In the genomic region with DNA sequence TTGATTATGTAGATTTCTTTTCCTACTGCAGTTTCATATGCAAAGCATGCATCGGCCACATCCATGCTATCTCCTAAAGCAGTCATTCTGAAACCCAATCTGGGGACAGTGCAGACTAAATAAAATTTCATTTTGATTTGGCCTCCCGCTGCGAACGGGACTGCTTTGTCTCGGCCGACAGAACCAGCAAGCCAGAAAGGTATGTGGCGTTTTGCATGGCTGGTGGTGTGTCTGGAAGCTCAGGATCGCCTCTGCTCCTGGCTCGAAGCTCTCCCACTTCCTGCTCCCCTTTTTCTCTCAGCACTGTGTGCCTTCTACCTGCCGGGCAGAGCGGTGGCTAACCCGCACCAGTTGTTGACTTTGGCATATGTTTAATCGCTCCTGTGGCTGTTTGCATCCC, we compare ENCODE assay signal across 8 mouse cellular contexts.
DNase-seq lines count a peak whose midpoint lies in the region; ATAC-seq and TF ChIP-seq lines count a peak whose summit lies in the region.
"Had no signal": no experiment of that assay in that cellular context is flagged by ENCODE, and none has a peak within 500 bp of the region (broad histone marks: within the 10 kb centered on the region; RNA-seq: fewer than 3 reads in every experiment).

No protein-coding gene starts in this region.

- intact Hi-C loops in left cerebral cortex, postnatal 10 days (cut with DNase I): loop anchor here (10.0 kb wide), 1 partner anchor 223 kb away; no protein-coding TSS in a partner anchor

- H3K4me2 ChIP-seq in hindbrain, embryonic 14.5 days (replicated peaks): peak overlapping the region; percentile 54
- H3K4me2 ChIP-seq in liver, embryonic 13.5 days: 0 out of 2 replicates have a peak overlapping the region, but pooled peaks have one; percentile 12

- ATAC-seq in Patski: peak; percentile 67
- ATAC-seq in hindbrain, embryonic 14.5 days (ENCODE audit: low FRiP score): peak; percentile 49; the same call in 1 of the 2 replicates
- ATAC-seq in liver, embryonic 13.5 days (ENCODE audit: low read depth): no peak

- POLR2A ChIA-PET in Patski (lab: Charles Lee): interaction anchor here (0.6 to 1.2 kb wide), 3 partner anchors 8 to 412 kb away, joined by 4 to 5 read pairs (median 4); no protein-coding TSS in a partner anchor

- CTCF ChIA-PET in Patski (lab: Charles Lee): interaction anchor here (1.3 to 1.6 kb wide), 2 partner anchors 12 to 37 kb away, joined by 3 read pairs; no protein-coding TSS in a partner anchor

- H3K36me3 ChIP-seq in hindbrain, embryonic 14.5 days (replicated peaks; ENCODE audit: control insufficient read depth, insufficient read depth): no peaks in the 10 kb centered on the region
- no peaks in the 10 kb centered on the region for H3K36me3 ChIP-seq in liver, embryonic 13.5 days

- H3K9ac ChIP-seq in hindbrain, embryonic 14.5 days: peak overlapping the region; percentile 64
- H3K9ac ChIP-seq in liver, embryonic 13.5 days: no peak overlapping the region
- H3K9ac ChIP-seq: liver, embryonic 14.5 days had no signal

- TF ChIP-seq CTCF in Patski (IDR thresholded peaks at IDR 0.05): no peak

- H3K4me1 ChIP-seq in hindbrain, embryonic 14.5 days (replicated peaks; ENCODE audit: control insufficient read depth, insufficient read depth, low read length): peaks cover 43% of the 10 kb centered on the region
- no peaks in the 10 kb centered on the region for H3K4me1 ChIP-seq in liver, embryonic 13.5 days (replicated peaks)

- H3K4me3 ChIP-seq in hindbrain, embryonic 14.5 days (replicated peaks; ENCODE audit: low read length): peak overlapping the region; percentile 25
- no peak overlapping the region for H3K4me3 ChIP-seq in liver, embryonic 13.5 days (replicated peaks)

- peak overlapping the region; percentile 75 for H3K27ac ChIP-seq in hindbrain, embryonic 14.5 days
- no peak overlapping the region for H3K27ac ChIP-seq in liver, embryonic 13.5 days
- H3K27ac ChIP-seq: liver, embryonic 14.5 days had no signal

- 4% methylated on average over 13 of the region's 13 CpGs for WGBS in hindbrain, embryonic 14.5 days
- 22% methylated on average over 13 of the region's 13 CpGs for WGBS in liver, embryonic 13.5 days (ENCODE audit: insufficient replicate concordance)

- H3K9me3 ChIP-seq in hindbrain, embryonic 14.5 days (ENCODE audit: control insufficient read depth, low read length): no peaks in the 10 kb centered on the region
- no peaks in the 10 kb centered on the region for H3K9me3 ChIP-seq in liver, embryonic 13.5 days (replicated peaks)

- no peaks in the 10 kb centered on the region for H3K27me3 ChIP-seq in Patski
- H3K27me3 ChIP-seq in hindbrain, embryonic 14.5 days (ENCODE audit: control insufficient read depth, insufficient read depth, low read length): no peaks in the 10 kb centered on the region
- no peaks in the 10 kb centered on the region for H3K27me3 ChIP-seq in liver, embryonic 13.5 days

- DNase-seq in A20 (ENCODE audit: low read depth, low spot score): peak; percentile 55
- DNase-seq in Patski (ENCODE audit: low read depth, low spot score): peak; percentile 39
- DNase-seq in hindbrain, embryonic 14.5 days (ENCODE audit: low spot score): peak; percentile 50
- DNase-seq in liver, embryonic 13.5 days: no peak
- no peak for DNase-seq in adrenal gland, postnatal 25 days
- no peak for DNase-seq in urinary bladder, postnatal 36 days (ENCODE audit: low spot score in 2 of 2)
- DNase-seq in left cerebral cortex, postnatal 10 days (ENCODE audit: extremely low spot score in 1 of 2, low spot score in 2 of 2): no peak

- in situ Hi-C loops in Patski (cut with MboI; ENCODE audit: low pct_unique_long_range_greater_than_20kb): no loop called here

Comparison
In these comparisons a context has a peak if more than half of its experiments do, and no peak if none do; other contexts are left out.
1. DNase-seq: peak in A20 (single experiment), Patski (single experiment) and hindbrain, embryonic 14.5 days (single experiment); none in liver, embryonic 13.5 days (single experiment), adrenal gland, postnatal 25 days (single experiment), urinary bladder, postnatal 36 days (0 of 2) and left cerebral cortex, postnatal 10 days (0 of 2).